Mouse (Mus musculus) midbrain, embryonic 15.5 days (tissue): ENCODE measurements around the gene Zfyve28. TPM values are rescaled to one million over a fixed set of nuclear protein-coding genes. Genes with fewer than 3 reads are reported as not detected.

Source experiments
- ATAC-seq: fragments of 200-750 bp; cut with Nextera tagmentation; replicated peaks from 2 replicates; pipeline ENCODE4 v1.8.0; 2017; ENCODE audit warnings: moderate TSS enrichment
- H3K27ac ChIP-seq: fragments of 300-500 bp; sonication (generic); 2 replicates; pipeline ENCODE4 v1.5.1; 2015; ENCODE audit warnings: mild to moderate bottlenecking, inconsistent platforms
- H3K27me3 ChIP-seq: fragments of 300-500 bp; sonication (generic); replicated peaks from 2 replicates; pipeline ENCODE4 v1.6.1; 2015; ENCODE audit warnings: inconsistent platforms
- H3K36me3 ChIP-seq: fragments of 300-500 bp; sonication (generic); replicated peaks from 2 replicates; pipeline ENCODE4 v1.6.1; 2015; ENCODE audit warnings: inconsistent platforms
- H3K4me1 ChIP-seq: fragments of 300-500 bp; sonication (generic); 2 replicates; pipeline ENCODE4 v1.6.1; 2015; ENCODE audit warnings: inconsistent platforms
- H3K4me2 ChIP-seq: fragments of 300-500 bp; sonication (generic); 2 replicates; pipeline ENCODE4 v1.6.1; 2015; ENCODE audit warnings: inconsistent platforms, mild to moderate bottlenecking, moderate library complexity
- H3K4me3 ChIP-seq: fragments of 300-500 bp; sonication (generic); 2 replicates; pipeline ENCODE4 v1.5.1; 2015; ENCODE audit warnings: mild to moderate bottlenecking, inconsistent platforms
- H3K9ac ChIP-seq: fragments of 300-500 bp; sonication (generic); 2 replicates; pipeline ENCODE4 v1.6.1; 2015; ENCODE audit warnings: mild to moderate bottlenecking, inconsistent platforms
- H3K9me3 ChIP-seq: fragments of 300-500 bp; sonication (generic); 2 replicates; pipeline ENCODE4 v1.6.1; 2016; ENCODE audit warnings: inconsistent platforms
- WGBS: fragments of 180-500 bp; shearing (Covaris S2); methylation state at CpG from one replicate; pipeline ENCODE4 v1.1.7; 2015; ENCODE audit warnings: mixed read lengths; 5-methylcytosine and 5-hydroxymethylcytosine counted together
- polyA plus RNA-seq: library from polyadenylated mRNA; unstranded; fragments of >200 nt; fragmentation: Nextera tagmentation; extraction: Ambion mirVana; gene quantifications from 2 replicates; pipeline ENCODE4 v1.2.1, GENCODE M21; 2015

Zfyve28 gene
- polyA plus RNA-seq, 1 experiment from 2014 or later: 6.1 TPM

- ATAC-seq: no peak
- WGBS: 82% methylated on average over 6 of the region's 6 CpGs
- H3K36me3 ChIP-seq: no peaks in the 10 kb centered on the region
These were observed 93.1 kb downstream of the Zfyve28 start for GRCm38 (mm10) chr5:34194975-34195662.

DNA sequence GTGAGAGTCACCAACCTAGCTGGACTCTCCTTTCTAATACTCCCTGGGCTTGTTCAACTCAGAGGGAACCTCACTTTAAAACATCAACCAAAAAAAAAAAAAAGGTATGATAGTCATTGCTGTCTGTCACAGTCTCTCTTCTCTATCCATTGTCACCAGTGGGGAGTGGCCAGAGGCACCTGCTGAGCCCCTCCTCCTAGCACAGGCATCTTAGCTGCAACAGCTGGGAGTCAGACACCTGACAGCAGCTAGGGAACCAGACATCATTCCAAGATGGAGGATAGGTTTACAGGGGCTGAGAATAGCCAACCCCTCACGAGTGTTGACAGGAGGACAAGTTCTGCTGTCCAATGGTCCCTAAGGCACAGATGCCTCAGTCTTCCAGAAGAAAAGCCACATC lies 93.8 kb downstream of the Zfyve28 start:
- Histone ChIP-seq H3K36me3 (no peaks in the 10 kb centered on the region), H3K4me2 (no peak overlapping the region), H3K27ac (no peak overlapping the region), H3K9ac (no peak overlapping the region), H3K4me1 (no peaks in the 10 kb centered on the region), H3K27me3 (no peaks in the 10 kb centered on the region), H3K9me3 (no peaks in the 10 kb centered on the region), H3K4me3 (no peak overlapping the region)
- WGBS: 36% methylated on average over 1 of the region's 1 CpGs
- no peak for ATAC-seq

More at GRCm38 (mm10) chr5:34194975-34195662, 93.1 kb downstream of the Zfyve28 start:
- Histone ChIP-seq H3K9me3 (no peaks in the 10 kb centered on the region), H3K4me3 (no peak overlapping the region), H3K27me3 (no peaks in the 10 kb centered on the region), H3K27ac (no peak overlapping the region), H3K4me1 (no peaks in the 10 kb centered on the region), H3K4me2 (no peak overlapping the region), H3K9ac (no peak overlapping the region)

DNA sequence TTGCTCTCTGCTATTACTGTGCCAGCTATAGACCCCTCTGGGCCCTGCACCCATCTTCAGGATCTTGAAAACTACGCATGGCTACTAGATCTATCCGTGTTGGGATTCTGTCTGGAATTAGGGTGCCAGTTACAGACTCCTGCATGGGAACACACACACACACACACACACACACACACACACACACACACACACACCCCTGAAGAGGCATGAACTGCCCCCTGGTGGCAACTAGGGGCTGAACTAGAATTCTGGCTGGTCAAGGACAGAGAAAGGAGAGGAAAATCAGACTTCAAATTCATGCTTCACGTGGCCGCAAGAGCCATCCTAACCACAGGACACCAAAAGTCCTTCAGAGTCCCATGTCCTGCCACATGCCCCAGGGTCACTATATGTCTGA lies 96.4 kb downstream of the Zfyve28 start:
- Histone ChIP-seq H3K27me3 (no peaks in the 10 kb centered on the region), H3K4me3 (no peak overlapping the region), H3K4me2 (no peak overlapping the region), H3K9ac (no peak overlapping the region), H3K4me1 (peaks cover 12% of the 10 kb centered on the region), H3K27ac (no peak overlapping the region), H3K9me3 (no peaks in the 10 kb centered on the region), H3K36me3 (no peaks in the 10 kb centered on the region)
- ATAC-seq: no peak
- WGBS: 78% methylated on average over 4 of the region's 4 CpGs

GRCm38 (mm10) chr5:34191021-34191420 lies 97.2 kb downstream of the Zfyve28 start:
- 45% methylated on average over 4 of the region's 4 CpGs for WGBS
- peaks cover 19% of the 10 kb centered on the region for H3K4me1 ChIP-seq
- H3K4me3 ChIP-seq: no peak overlapping the region
- H3K4me2 ChIP-seq: no peak overlapping the region
- ATAC-seq: no peak
- H3K36me3 ChIP-seq: no peaks in the 10 kb centered on the region
- H3K9ac ChIP-seq: no peak overlapping the region
- H3K9me3 ChIP-seq: no peaks in the 10 kb centered on the region
- H3K27me3 ChIP-seq: no peaks in the 10 kb centered on the region
- H3K27ac ChIP-seq: no peak overlapping the region

DNA sequence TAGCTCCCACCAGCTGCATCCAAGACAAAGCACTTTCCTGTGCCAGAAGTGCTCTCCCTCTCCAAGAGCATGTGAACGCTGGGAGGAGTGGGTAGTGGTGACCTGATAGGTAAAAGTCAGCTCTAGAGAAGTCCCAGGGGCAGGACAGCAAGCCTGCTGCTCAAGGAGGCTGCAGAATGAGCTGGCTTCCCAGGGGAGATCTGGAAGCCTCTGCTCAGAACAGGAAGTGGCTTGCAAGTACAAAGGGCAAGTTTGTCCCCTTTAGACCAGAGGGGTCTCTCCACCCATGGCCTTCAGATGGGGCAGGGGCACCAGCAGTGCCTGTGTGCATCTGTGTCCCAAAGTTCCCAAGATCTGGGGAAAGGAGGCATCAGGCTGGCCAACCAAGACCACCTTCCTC lies 98.7 kb downstream of the Zfyve28 start:
- Histone ChIP-seq H3K9ac (no peak overlapping the region), H3K27me3 (no peaks in the 10 kb centered on the region), H3K4me1 (peaks cover 34% of the 10 kb centered on the region), H3K4me2 (no peak overlapping the region), H3K36me3 (no peaks in the 10 kb centered on the region), H3K4me3 (no peak overlapping the region), H3K9me3 (no peaks in the 10 kb centered on the region), H3K27ac (no peak overlapping the region)
- 63% methylated on average over 1 of the region's 1 CpGs for WGBS
- no peak for ATAC-seq

GRCm38 (mm10) chr5:34188856-34189255 lies 99.4 kb downstream of the Zfyve28 start:
- H3K27me3 ChIP-seq: no peaks in the 10 kb centered on the region
- no peak for ATAC-seq
- peak overlapping the region; percentile 66; the same call in 1 of the 2 replicates for H3K9ac ChIP-seq
- 74% methylated on average over 2 of the region's 2 CpGs for WGBS
- H3K4me1 ChIP-seq: peaks cover 41% of the 10 kb centered on the region
- no peak overlapping the region for H3K27ac ChIP-seq
- H3K4me2 ChIP-seq: peak overlapping the region; percentile 78
- no peaks in the 10 kb centered on the region for H3K9me3 ChIP-seq
- H3K36me3 ChIP-seq: no peaks in the 10 kb centered on the region
- peak overlapping the region; percentile 89 for H3K4me3 ChIP-seq

GRCm38 (mm10) chr5:34187601-34188316 lies 100.5 kb downstream of the Zfyve28 start, which contains the start of gene Mxd4:
Mxd4 (minus strand) TSS chr5:34187720.
- peak; percentile 99 for ATAC-seq
- H3K4me1 ChIP-seq: peaks cover 51% of the 10 kb centered on the region
- H3K9me3 ChIP-seq: no peaks in the 10 kb centered on the region
- H3K4me3 ChIP-seq: peak within 1 kb of the TSS; percentile 89
- no peaks in the 10 kb centered on the region for H3K36me3 ChIP-seq
- no peaks in the 10 kb centered on the region for H3K27me3 ChIP-seq
- peak within 1 kb of the TSS; percentile 74 for H3K9ac ChIP-seq
- under 1% methylated on average over 60 of the region's 60 CpGs for WGBS
- peak within 1 kb of the TSS; percentile 91 for H3K27ac ChIP-seq
- H3K4me2 ChIP-seq: peak within 1 kb of the TSS; percentile 78

- H3K27me3 ChIP-seq: no peaks in the 10 kb centered on the region
- WGBS: under 1% methylated on average over 45 of the region's 46 CpGs
- peaks cover 51% of the 10 kb centered on the region for H3K4me1 ChIP-seq
- 0 out of 2 replicates have a peak, but pooled peaks cover 5% of the 10 kb centered on the region for H3K36me3 ChIP-seq
- no peaks in the 10 kb centered on the region for H3K9me3 ChIP-seq
- peak overlapping the region; percentile 91 for H3K27ac ChIP-seq
- ATAC-seq: peak; percentile 34
- peak overlapping the region; percentile 89 for H3K4me3 ChIP-seq
- H3K4me2 ChIP-seq: peak overlapping the region; percentile 78
- peak overlapping the region; percentile 74 for H3K9ac ChIP-seq
These were observed 101.3 kb downstream of the Zfyve28 start for GRCm38 (mm10) chr5:34186961-34187391.

DNA sequence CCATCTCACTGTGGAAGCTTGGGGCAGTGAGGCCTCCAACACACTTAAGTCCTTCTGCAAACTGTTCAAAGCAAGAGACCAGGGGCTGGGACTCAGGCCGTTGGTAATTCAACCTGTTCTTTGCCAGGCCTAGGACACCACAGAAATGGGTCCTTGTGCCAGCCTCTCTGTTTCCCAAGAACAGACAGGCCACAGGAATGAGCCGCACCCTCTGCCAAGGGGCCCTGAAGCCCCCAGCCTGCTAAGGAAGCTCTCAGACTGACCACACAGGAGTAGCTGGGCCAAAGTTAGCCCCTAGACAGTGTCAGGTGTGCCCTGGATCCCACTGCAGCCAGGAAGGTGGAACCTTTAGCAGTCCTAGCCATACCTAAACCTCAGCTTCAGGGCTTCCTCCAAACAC lies 101.9 kb downstream of the Zfyve28 start:
- H3K4me2 ChIP-seq: peak overlapping the region; percentile 78
- ATAC-seq: no peak
- no peaks in the 10 kb centered on the region for H3K9me3 ChIP-seq
- H3K27me3 ChIP-seq: no peaks in the 10 kb centered on the region
- H3K36me3 ChIP-seq: 0 out of 2 replicates have a peak, but pooled peaks cover 5% of the 10 kb centered on the region
- no peak overlapping the region for H3K27ac ChIP-seq
- H3K4me1 ChIP-seq: peaks cover 53% of the 10 kb centered on the region
- 58% methylated on average over 2 of the region's 2 CpGs for WGBS
- H3K4me3 ChIP-seq: peak overlapping the region; percentile 89
- H3K9ac ChIP-seq: peak overlapping the region; percentile 74

DNA sequence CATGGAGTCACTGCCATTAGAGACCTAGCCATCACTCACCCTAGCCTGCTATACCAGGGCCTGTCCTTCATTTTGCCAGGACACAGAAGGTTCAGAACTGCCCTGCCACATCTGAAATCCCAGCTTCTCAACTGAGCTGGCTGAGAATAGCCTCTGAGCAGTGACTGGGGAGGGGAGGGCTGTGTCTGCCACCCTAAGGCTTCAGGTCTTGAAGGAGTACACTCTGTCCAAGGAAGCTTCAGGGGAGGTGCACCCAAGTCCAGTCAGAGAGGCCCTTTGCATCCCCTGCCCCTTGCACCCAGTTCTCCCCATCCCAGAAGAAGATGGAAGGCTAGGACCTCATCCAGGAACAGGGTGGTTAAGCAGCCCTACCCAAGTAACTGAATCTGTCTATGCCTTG lies 102.5 kb downstream of the Zfyve28 start:
- H3K4me2 ChIP-seq: peak overlapping the region; percentile 78
- peak overlapping the region; percentile 89 for H3K4me3 ChIP-seq
- H3K36me3 ChIP-seq: 0 out of 2 replicates have a peak, but pooled peaks cover 5% of the 10 kb centered on the region
- H3K27me3 ChIP-seq: no peaks in the 10 kb centered on the region
- no peak for ATAC-seq
- no peak overlapping the region for H3K27ac ChIP-seq
- no peaks in the 10 kb centered on the region for H3K9me3 ChIP-seq
- H3K9ac ChIP-seq: peak overlapping the region; percentile 74; the same call in 1 of the 2 replicates
- peaks cover 53% of the 10 kb centered on the region for H3K4me1 ChIP-seq

DNA sequence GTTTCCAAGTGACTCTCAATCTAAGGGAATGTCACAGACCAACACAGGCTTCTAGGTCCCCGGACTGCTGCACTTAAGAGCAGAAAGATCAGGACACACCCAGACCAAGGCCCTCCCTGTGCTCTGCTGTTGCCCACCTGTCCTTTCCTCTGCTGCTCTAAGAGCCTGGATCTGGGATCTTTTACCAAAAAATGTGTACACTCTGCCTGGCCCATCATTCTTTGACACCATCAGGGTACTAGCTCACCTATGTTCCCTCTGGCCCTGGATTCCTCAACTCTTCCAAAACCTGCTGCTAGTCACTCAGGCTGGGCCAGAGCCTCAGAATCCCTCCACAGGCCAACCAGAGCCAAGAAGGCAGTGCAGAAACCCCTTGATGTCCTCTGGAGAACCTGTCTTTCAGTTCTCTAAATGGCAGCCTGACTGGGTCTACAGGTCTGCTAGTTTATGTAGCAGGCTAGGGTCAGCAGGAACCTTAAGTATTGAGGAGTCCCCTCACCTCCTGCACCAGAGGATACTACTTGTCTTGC lies 103.1 kb downstream of the Zfyve28 start:
- no peaks in the 10 kb centered on the region for H3K27me3 ChIP-seq

GRCm38 (mm10) chr5:34183976-34184375 lies 104.3 kb downstream of the Zfyve28 start:
- H3K27me3 ChIP-seq: no peaks in the 10 kb centered on the region
- H3K36me3 ChIP-seq: 0 out of 2 replicates have a peak, but pooled peaks cover 5% of the 10 kb centered on the region
- no peak overlapping the region for H3K4me2 ChIP-seq
- H3K9me3 ChIP-seq: no peaks in the 10 kb centered on the region
- no peak overlapping the region for H3K27ac ChIP-seq
- ATAC-seq: no peak
- H3K4me1 ChIP-seq: peaks cover 51% of the 10 kb centered on the region
- WGBS: 83% methylated on average over 3 of the region's 3 CpGs
- no peak overlapping the region for H3K4me3 ChIP-seq
- H3K9ac ChIP-seq: no peak overlapping the region

More for the DNA sequence above, 103.1 kb downstream of the Zfyve28 start:
- H3K9me3 ChIP-seq: no peaks in the 10 kb centered on the region
- H3K27ac ChIP-seq: no peak overlapping the region
- 0 out of 2 replicates have a peak, but pooled peaks cover 5% of the 10 kb centered on the region for H3K36me3 ChIP-seq
- H3K4me1 ChIP-seq: peaks cover 53% of the 10 kb centered on the region
- H3K9ac ChIP-seq: 0 out of 2 replicates have a peak overlapping the region, but pooled peaks have one; percentile 74
- ATAC-seq: no peak
- H3K4me3 ChIP-seq: no peak overlapping the region
- WGBS: 89% methylated on average over 1 of the region's 1 CpGs
- peak overlapping the region; percentile 78 for H3K4me2 ChIP-seq
